Mouse (Mus musculus): ENCODE results near the gene Defa2. TPM values are rescaled to one million over a fixed set of nuclear protein-coding genes. Genes with fewer than 3 reads are reported as not detected.

Defa2 gene
- not detected in 2 replicates for polyA plus RNA-seq (2012; rRNA removed; ENCODE audit: low replicate concordance)

DNA sequence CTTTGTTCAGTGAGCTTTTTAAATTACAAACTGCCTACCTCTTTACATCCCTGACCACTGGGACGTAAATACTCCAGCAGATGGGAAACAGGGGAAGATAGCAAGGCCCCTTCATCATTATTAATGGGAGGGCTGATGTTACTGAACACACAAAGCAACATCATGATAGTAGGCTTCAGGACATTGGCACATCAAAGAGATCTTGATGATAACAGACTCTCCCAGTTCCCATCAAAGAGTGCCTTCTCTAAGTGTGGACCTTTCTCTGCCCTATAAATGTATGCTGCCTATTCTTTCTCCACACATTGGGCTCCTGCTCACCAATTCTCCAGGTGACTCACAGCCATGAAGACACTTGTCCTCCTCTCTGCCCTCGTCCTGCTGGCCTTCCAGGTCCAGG is at the start of gene Defa2:
Gene Defa2 (plus strand): TSS at position 301 of the 400 bp plus-strand sequence.

DNA sequence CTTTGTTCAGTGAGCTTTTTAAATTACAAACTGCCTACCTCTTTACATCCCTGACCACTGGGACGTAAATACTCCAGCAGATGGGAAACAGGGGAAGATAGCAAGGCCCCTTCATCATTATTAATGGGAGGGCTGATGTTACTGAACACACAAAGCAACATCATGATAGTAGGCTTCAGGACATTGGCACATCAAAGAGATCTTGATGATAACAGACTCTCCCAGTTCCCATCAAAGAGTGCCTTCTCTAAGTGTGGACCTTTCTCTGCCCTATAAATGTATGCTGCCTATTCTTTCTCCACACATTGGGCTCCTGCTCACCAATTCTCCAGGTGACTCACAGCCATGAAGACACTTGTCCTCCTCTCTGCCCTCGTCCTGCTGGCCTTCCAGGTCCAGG is 13.2 kb downstream of the Defa2 start, which contains the start of gene Defa33:
Gene Defa33 (plus strand): TSS at position 301 of the 400 bp plus-strand sequence.

DNA sequence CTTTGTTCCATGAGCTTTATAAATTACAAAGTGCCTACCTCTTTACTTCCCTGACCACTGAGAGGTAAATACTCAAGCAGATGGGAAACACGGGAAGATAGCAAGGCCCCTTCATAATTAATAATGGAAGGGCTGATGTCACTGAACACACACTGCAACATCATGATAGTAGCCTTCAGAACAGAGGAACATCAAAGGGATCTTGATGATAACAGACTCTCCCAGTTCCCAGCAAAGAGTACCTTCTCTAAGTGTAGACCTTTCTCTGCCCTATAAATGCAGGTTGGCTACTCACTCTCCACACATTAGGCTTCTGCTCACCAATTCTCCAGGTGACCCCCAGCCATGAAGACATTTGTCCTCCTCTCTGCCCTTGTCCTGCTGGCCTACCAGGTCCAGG is 48.8 kb downstream of the Defa2 start, which contains the start of gene Defa36:
Gene Defa36 (plus strand): TSS at position 301 of the 400 bp plus-strand sequence.

Other genes starting within 250 kb of the Defa2 start
- not detected in 2 replicates for gene Defa30, start 243.9 kb upstream of the Defa2 start, polyA plus RNA-seq (2012; rRNA removed; ENCODE audit: low replicate concordance)
- gene Defa22, start 216.2 kb upstream of the Defa2 start, polyA plus RNA-seq (2012; rRNA removed; ENCODE audit: low replicate concordance), result not detected in 2 replicates
- not detected in 2 replicates for gene Defa31, start 186.9 kb upstream of the Defa2 start, polyA plus RNA-seq (2012; rRNA removed; ENCODE audit: low replicate concordance)
- gene Gm15293, start 177.0 kb upstream of the Defa2 start, polyA plus RNA-seq (2012; rRNA removed; ENCODE audit: low replicate concordance), result not detected in 2 replicates
- not detected in 2 replicates for gene Gm15292, start 128.8 kb upstream of the Defa2 start, polyA plus RNA-seq (2012; rRNA removed; ENCODE audit: low replicate concordance)
- gene Defa27, start 63.0 kb upstream of the Defa2 start, polyA plus RNA-seq (2012; rRNA removed; ENCODE audit: low replicate concordance), result not detected in 2 replicates
- gene Defa29, start 51.5 kb upstream of the Defa2 start, polyA plus RNA-seq (2012; rRNA removed; ENCODE audit: low replicate concordance), result not detected in 2 replicates
- gene Defa33, start 13.3 kb downstream of the Defa2 start, polyA plus RNA-seq (2012; rRNA removed; ENCODE audit: low replicate concordance), result not detected in 2 replicates
- not detected in 2 replicates for gene Defa36, start 48.9 kb downstream of the Defa2 start, polyA plus RNA-seq (2012; rRNA removed; ENCODE audit: low replicate concordance)
- gene Gm7849, start 78.0 kb downstream of the Defa2 start, polyA plus RNA-seq (2012; rRNA removed; ENCODE audit: low replicate concordance), result not detected in 2 replicates
- gene Defa20, start 130.7 kb downstream of the Defa2 start, polyA plus RNA-seq (2012; rRNA removed; ENCODE audit: low replicate concordance), result not detected in 2 replicates
- gene Defa32, start 150.5 kb downstream of the Defa2 start, polyA plus RNA-seq (2012; rRNA removed; ENCODE audit: low replicate concordance), result not detected in 2 replicates
- gene Defa37, start 186.9 kb downstream of the Defa2 start, polyA plus RNA-seq (2012; rRNA removed; ENCODE audit: low replicate concordance), result not detected in 2 replicates
- gene Defa28, start 204.5 kb downstream of the Defa2 start, polyA plus RNA-seq (2012; rRNA removed; ENCODE audit: low replicate concordance), result not detected in 2 replicates
- gene Gm7861, start 216.0 kb downstream of the Defa2 start, polyA plus RNA-seq (2012; rRNA removed; ENCODE audit: low replicate concordance), result not detected in 2 replicates
- not detected in 2 replicates for gene Defa26, start 239.7 kb downstream of the Defa2 start, polyA plus RNA-seq (2012; rRNA removed; ENCODE audit: low replicate concordance)

All from subcutaneous adipose tissue, adult 2 months (tissue).